Mouse (Mus musculus) stomach, postnatal 0 days (tissue): ENCODE measurements around the gene Ano1.

Experiments
- CTCF ChIP-seq: IDR thresholded peaks from 2 replicates; pipeline ENCODE4 v1.5.1; 2016; ENCODE audit warnings: antibody characterized with exemption, low read depth, mild to moderate bottlenecking, moderate library complexity
- EP300 ChIP-seq: optimal IDR thresholded peaks from 2 replicates; pipeline ENCODE3; 2016; ENCODE audit warnings: antibody characterized with exemption

GRCm38 (mm10) chr7:144795976-144796474 is 44.3 kb upstream of the Ano1 start:
- no peak for TF ChIP-seq CTCF
- no peak for TF ChIP-seq EP300
